Mouse (Mus musculus): ENCODE measurements at regions not wholly inside any gene's neighbourhood (a gene's known extent, or its start where the extent isn't known, plus 50 kb on each side); places are given as distances from the start of the nearest gene placed in this dataset.

GRCm38 (mm10) chr1:14567006-14567405 is 1526.1 kb downstream of the 4930444P10Rik start:
- DNase-seq (ENCODE audit: low read depth, low spot score) = no peak
- 35% methylated on average over 4 of the region's 4 CpGs for WGBS

DNA sequence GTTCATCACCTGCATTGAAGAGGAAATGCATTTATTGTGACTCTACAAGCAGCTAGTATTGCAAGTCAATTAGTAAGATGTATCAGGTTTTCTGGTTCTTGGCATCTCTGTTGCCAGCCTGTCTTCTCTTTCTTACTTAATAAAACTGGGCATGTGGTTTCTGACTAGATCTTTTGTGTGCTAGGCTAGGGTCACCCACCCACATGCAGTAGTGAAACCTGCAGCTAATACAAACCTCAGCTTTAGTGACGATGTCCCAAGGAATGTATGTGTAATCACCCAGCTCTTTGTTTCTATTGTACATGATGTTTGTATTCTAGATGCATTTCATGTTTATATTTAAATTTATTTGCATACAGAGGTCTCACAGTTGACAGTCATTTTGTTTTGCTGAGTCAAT is 1526.7 kb downstream of the 4930444P10Rik start:
- no peak for DNase-seq (ENCODE audit: low read depth, low spot score)
- WGBS = 66% methylated on average over 1 of the region's 1 CpGs
